Mouse (Mus musculus) cerebellum, postnatal 36 days (tissue): ENCODE data around the gene Slc38a5.
A peak's percentile ranks its signal among the peaks of the same experiment; 100 is the strongest.

ENCODE experiments used
- DNase-seq, 2 experiments: peaks; one replicate each; pipeline ENCODE4 v3.0.0; 2021 to 2022; ENCODE audit warnings: mixed read lengths in 2 of 2

Slc38a5 gene

GRCm38 (mm10) chrX:8271083-8271820 is at the start of gene Slc38a5:
Gene Slc38a5, plus strand, starts transcription at chrX:8271133.
- no peak for DNase-seq

- DNase-seq = peak; percentile 51 to 64
Observed at GRCm38 (mm10) chrX:8222296-8222677, 48.6 kb upstream of the Slc38a5 start.

GRCm38 (mm10) chrX:8222678-8223421 is 48.1 kb upstream of the Slc38a5 start:
- DNase-seq = peak; percentile 36 to 55

- DNase-seq = no peak
Observed at GRCm38 (mm10) chrX:8223473-8223872, 47.5 kb upstream of the Slc38a5 start.

- no peak for DNase-seq
Observed at GRCm38 (mm10) chrX:8230272-8230671, 40.7 kb upstream of the Slc38a5 start.

- no peak for DNase-seq
Observed at GRCm38 (mm10) chrX:8233602-8234001, 37.3 kb upstream of the Slc38a5 start.

GRCm38 (mm10) chrX:8236704-8237103 is 34.2 kb upstream of the Slc38a5 start:
- no peak for DNase-seq

GRCm38 (mm10) chrX:8238804-8239395 is 32.0 kb upstream of the Slc38a5 start:
- DNase-seq = no peak

- DNase-seq = no peak
Observed at GRCm38 (mm10) chrX:8247680-8248079, 23.3 kb upstream of the Slc38a5 start.

- no peak for DNase-seq
Observed at GRCm38 (mm10) chrX:8248542-8249120, 22.3 kb upstream of the Slc38a5 start.

- no peak for DNase-seq
Observed at GRCm38 (mm10) chrX:8251789-8252333, 19.1 kb upstream of the Slc38a5 start.

- DNase-seq = peak; percentile 74 to 82
Observed at GRCm38 (mm10) chrX:8252334-8253285, 18.3 kb upstream of the Slc38a5 start, which contains the start of gene Ftsj1. Gene Ftsj1, minus strand, starts transcription at chrX:8252406.

GRCm38 (mm10) chrX:8253711-8254110 is 17.2 kb upstream of the Slc38a5 start:
- no peak for DNase-seq

- no peak for DNase-seq
Observed at GRCm38 (mm10) chrX:8255807-8256206, 15.1 kb upstream of the Slc38a5 start.

GRCm38 (mm10) chrX:8259478-8259877 is 11.5 kb upstream of the Slc38a5 start:
- DNase-seq = no peak

GRCm38 (mm10) chrX:8263156-8263804 is 7.7 kb upstream of the Slc38a5 start:
- no peak for DNase-seq

GRCm38 (mm10) chrX:8264222-8264621 is 6.7 kb upstream of the Slc38a5 start:
- DNase-seq = no peak

GRCm38 (mm10) chrX:8272000-8272399 is 1.1 kb downstream of the Slc38a5 start:
- no peak for DNase-seq

- DNase-seq = no peak
Observed at GRCm38 (mm10) chrX:8274056-8274455, 3.1 kb downstream of the Slc38a5 start.

GRCm38 (mm10) chrX:8288621-8289020 is 17.7 kb downstream of the Slc38a5 start:
- DNase-seq = no peak

GRCm38 (mm10) chrX:8309302-8309701 is 38.4 kb downstream of the Slc38a5 start:
- DNase-seq = no peak
